Mouse (Mus musculus): Measurements from ENCODE around the gene Prr5. TPM values are rescaled to one million over a fixed set of nuclear protein-coding genes. Genes with fewer than 3 reads are reported as not detected.

Prr5 gene
- polyA plus RNA-seq, 1 experiment from 2014 or later: 20.3 TPM

DNA sequence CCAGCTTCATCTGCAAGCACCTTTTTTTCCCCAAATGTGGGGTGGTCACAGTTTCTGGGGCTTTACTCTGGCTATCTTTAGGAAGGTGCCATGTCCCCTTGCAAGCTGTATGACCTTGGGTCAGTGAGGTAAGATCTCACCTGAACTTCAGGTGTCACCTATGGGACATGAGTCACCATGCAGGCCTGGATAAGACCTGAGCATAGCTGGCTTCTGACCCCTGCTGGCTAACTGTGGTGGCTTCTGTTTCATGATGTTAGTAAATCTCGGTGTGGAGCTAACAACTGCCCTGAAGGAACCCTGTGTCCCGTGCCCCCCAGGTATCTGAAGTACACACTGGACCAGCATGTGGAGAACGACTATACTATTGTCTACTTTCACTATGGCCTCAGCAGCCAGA, 72.2 kb downstream of the Prr5 start:
- DNase-seq (ENCODE audit: low spot score) (peak; percentile 68), ATAC-seq (ENCODE audit: low FRiP score, low TSS enrichment) (peak; percentile 68)
- H3K4me2 ChIP-seq (replicated peaks; ENCODE audit: low read depth): no peak overlapping the region
- no peak overlapping the region for H3K9ac ChIP-seq (ENCODE audit: low read length)
- no peaks in the 10 kb centered on the region for H3K36me3 ChIP-seq (ENCODE audit: control insufficient read depth, insufficient read depth, low read length)
- no peaks in the 10 kb centered on the region for H3K27me3 ChIP-seq (ENCODE audit: control insufficient read depth, insufficient read depth, low read length)
- H3K4me3 ChIP-seq (ENCODE audit: low read depth, low read length): no peak overlapping the region
- no peak for TF ChIP-seq EP300 (optimal IDR thresholded peaks at IDR 0.05)
- TF ChIP-seq CTCF (IDR thresholded peaks at IDR 0.05; ENCODE audit: low read depth): peak; percentile 74
- 80% methylated on average over 3 of the region's 3 CpGs for WGBS
- no peaks in the 10 kb centered on the region for H3K9me3 ChIP-seq (ENCODE audit: control insufficient read depth, low read length)
- H3K4me1 ChIP-seq (replicated peaks; ENCODE audit: control insufficient read depth, insufficient read depth): no peaks in the 10 kb centered on the region
- H3K27ac ChIP-seq (replicated peaks): no peak overlapping the region

DNA sequence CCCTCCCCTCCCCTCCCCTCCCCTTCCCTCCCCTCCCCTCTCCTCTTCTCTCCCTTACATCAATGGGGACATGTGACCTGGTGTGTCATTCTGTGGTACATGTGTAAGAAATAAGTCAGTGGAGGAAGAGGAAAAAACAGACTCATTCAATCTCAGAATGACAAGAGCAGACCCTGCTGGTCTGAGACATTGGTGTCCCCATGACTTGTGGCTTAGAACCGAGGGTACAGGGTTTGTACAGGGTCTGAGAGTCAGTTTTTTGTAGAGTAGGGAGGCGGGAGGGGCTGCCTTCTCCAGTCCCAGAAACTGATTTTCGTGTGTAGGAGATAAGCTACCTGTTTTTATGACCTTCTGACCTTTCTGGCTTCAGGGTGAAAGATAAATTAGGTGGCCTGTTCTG, 73.9 kb downstream of the Prr5 start:
- 11% methylated on average over 3 of the region's 3 CpGs for WGBS
- H3K27me3 ChIP-seq (ENCODE audit: control insufficient read depth, insufficient read depth, low read length): no peaks in the 10 kb centered on the region

DNA sequence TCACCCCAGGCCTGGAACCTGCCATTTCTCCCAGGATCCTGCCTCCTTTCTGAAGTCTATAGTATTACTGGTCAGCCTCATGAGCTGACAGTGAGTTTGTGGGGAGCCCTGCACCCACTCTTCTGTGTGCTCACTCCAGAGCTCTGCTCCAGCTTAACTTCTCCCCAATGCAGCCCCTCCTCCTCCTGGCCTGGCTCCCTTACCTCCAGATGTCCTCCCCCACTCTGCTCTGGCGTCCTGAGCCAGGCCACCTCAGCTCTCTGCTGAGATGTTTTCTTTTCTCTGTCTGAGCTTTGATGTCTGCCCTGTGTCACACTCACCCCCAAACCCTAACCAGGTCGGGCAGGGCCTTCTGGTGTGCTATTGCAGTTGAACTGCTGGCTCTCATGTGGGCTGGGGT, 74.9 kb downstream of the Prr5 start:
- no peaks in the 10 kb centered on the region for H3K27me3 ChIP-seq (ENCODE audit: control insufficient read depth, insufficient read depth, low read length)
- no peaks in the 10 kb centered on the region for H3K9me3 ChIP-seq (ENCODE audit: control insufficient read depth, low read length)
- no peak overlapping the region for H3K4me2 ChIP-seq (replicated peaks; ENCODE audit: low read depth)
- no peaks in the 10 kb centered on the region for H3K4me1 ChIP-seq (replicated peaks; ENCODE audit: control insufficient read depth, insufficient read depth)
- no peaks in the 10 kb centered on the region for H3K36me3 ChIP-seq (ENCODE audit: control insufficient read depth, insufficient read depth, low read length)
- ATAC-seq (ENCODE audit: low FRiP score, low TSS enrichment) (peak; percentile 20; the same call in 1 of the 2 replicates), DNase-seq (ENCODE audit: low spot score) (no peak)
- TF ChIP-seq EP300 (optimal IDR thresholded peaks at IDR 0.05) (no peak), CTCF (IDR thresholded peaks at IDR 0.05; ENCODE audit: low read depth) (no peak)
- H3K9ac ChIP-seq (ENCODE audit: low read length): no peak overlapping the region
- no peak overlapping the region for H3K27ac ChIP-seq (replicated peaks)
- no peak overlapping the region for H3K4me3 ChIP-seq (ENCODE audit: low read depth, low read length)
- WGBS: 16% methylated on average over 2 of the region's 2 CpGs

More for the DNA sequence above, 73.9 kb downstream of the Prr5 start:
- H3K9ac ChIP-seq (ENCODE audit: low read length): no peak overlapping the region
- H3K4me3 ChIP-seq (ENCODE audit: low read depth, low read length): no peak overlapping the region
- H3K36me3 ChIP-seq (ENCODE audit: control insufficient read depth, insufficient read depth, low read length): no peaks in the 10 kb centered on the region
- H3K9me3 ChIP-seq (ENCODE audit: control insufficient read depth, low read length): no peaks in the 10 kb centered on the region
- DNase-seq (ENCODE audit: low spot score) (no peak), ATAC-seq (ENCODE audit: low FRiP score, low TSS enrichment) (no peak)
- H3K4me2 ChIP-seq (replicated peaks; ENCODE audit: low read depth): no peak overlapping the region
- TF ChIP-seq EP300 (optimal IDR thresholded peaks at IDR 0.05) (no peak), CTCF (IDR thresholded peaks at IDR 0.05; ENCODE audit: low read depth) (no peak)
- no peaks in the 10 kb centered on the region for H3K4me1 ChIP-seq (replicated peaks; ENCODE audit: control insufficient read depth, insufficient read depth)
- H3K27ac ChIP-seq (replicated peaks): no peak overlapping the region

DNA sequence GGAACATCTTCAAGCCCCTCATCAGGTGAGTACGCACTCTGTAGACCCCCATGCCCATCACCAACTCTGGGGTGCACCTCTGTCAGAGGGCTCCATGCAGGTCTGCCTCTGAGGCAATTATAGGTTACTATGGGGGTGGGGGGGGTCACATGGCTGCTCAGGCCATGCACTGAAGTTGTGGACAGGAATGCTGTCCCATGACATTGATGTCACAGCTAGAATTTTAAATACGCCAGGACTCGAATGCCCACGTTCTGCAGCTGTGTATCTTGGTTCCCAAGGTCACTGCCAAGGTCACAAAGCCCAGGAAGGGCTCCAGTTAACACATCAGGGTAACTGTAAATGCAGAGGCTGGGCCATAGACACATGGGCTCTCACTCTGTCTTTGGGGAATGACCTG, 76.4 kb downstream of the Prr5 start:
- no peak overlapping the region for H3K27ac ChIP-seq (replicated peaks)
- no peak overlapping the region for H3K9ac ChIP-seq (ENCODE audit: low read length)
- H3K27me3 ChIP-seq (ENCODE audit: control insufficient read depth, insufficient read depth, low read length): no peaks in the 10 kb centered on the region
- no peak overlapping the region for H3K4me2 ChIP-seq (replicated peaks; ENCODE audit: low read depth)
- no peak overlapping the region for H3K4me3 ChIP-seq (ENCODE audit: low read depth, low read length)
- no peaks in the 10 kb centered on the region for H3K9me3 ChIP-seq (ENCODE audit: control insufficient read depth, low read length)
- no peaks in the 10 kb centered on the region for H3K4me1 ChIP-seq (replicated peaks; ENCODE audit: control insufficient read depth, insufficient read depth)
- 90% methylated on average over 4 of the region's 4 CpGs for WGBS
- H3K36me3 ChIP-seq (ENCODE audit: control insufficient read depth, insufficient read depth, low read length): no peaks in the 10 kb centered on the region
- no peak for DNase-seq (ENCODE audit: low spot score)
- no peak for ATAC-seq (ENCODE audit: low FRiP score, low TSS enrichment)
- TF ChIP-seq EP300 (optimal IDR thresholded peaks at IDR 0.05): no peak

Other genes starting within 250 kb of the Prr5 start
- gene Shisal1, start 222.5 kb upstream of the Prr5 start, polyA plus RNA-seq (2015; fragmentation: Nextera tagmentation; extraction: Ambion mirVana): 0.82 and 1.1 TPM in 2 replicates
- 3.5 and 3.8 TPM in 2 replicates for gene Rtl6, start 111.8 kb upstream of the Prr5 start, polyA plus RNA-seq (2015; fragmentation: Nextera tagmentation; extraction: Ambion mirVana)
- 20.2 and 22.0 TPM in 2 replicates for gene Arhgap8, start 50.4 kb downstream of the Prr5 start, polyA plus RNA-seq (2015; fragmentation: Nextera tagmentation; extraction: Ambion mirVana)
- gene Phf21b, start 186.4 kb downstream of the Prr5 start, polyA plus RNA-seq (2015; fragmentation: Nextera tagmentation; extraction: Ambion mirVana): 0.12 and 0.16 TPM in 2 replicates